Mouse (Mus musculus) c-Kit-positive CD71-positive TER-119-positive erythroid progenitor cells, embryonic 14.5 days (primary cell): ENCODE data around the gene Gm6588.
A peak's percentile ranks its signal among the peaks of the same experiment; 100 is the strongest.
"Not testable (repeated sequence)": the region's sequence is repeated elsewhere in the genome, so short reads cannot be mapped to it uniquely, and the experiment has no call there.

Experiments
- DNase-seq: peaks from one replicate; pipeline ENCODE4 v3.0.0-alpha.2; 2013; ENCODE audit warnings: low spot score

Gene Gm6588

DNA sequence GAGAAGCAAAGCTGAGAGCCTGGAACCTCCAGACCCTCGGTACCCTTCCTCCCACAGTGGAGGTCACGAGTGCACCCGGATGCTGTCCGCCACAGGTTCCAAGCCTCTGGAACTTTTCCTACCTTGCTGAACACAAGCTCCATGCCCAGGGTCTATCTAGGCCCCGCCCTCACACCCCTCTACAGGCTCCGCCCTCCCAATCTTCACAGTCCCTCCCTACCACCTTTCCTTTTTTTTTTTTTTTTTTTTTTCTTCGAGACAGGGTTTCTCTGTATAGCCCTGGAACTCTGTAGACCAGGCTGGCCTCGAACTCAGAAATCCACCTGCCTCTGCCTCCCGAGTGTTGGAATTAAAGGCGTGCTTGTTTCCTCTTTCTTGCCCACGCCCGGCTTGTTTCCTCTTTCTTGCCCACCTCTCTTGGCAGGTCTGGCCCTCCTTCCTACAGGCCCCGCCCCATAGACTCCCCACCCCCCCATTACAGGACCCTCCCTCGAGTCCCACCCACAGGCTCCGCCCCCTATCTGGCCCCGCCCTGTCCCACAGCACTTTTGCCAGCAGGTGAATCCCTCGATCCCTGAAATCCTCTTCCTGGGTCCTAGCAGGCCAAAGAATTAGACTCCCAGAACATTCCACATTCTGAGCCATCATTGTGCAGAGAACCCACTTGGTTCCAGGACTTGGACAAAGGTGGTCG lies at the start of gene Gm6588:
TSS of gene Gm6588 (plus strand) at position 680 of the 694 bp plus-strand sequence.
- no peak for DNase-seq

DNA sequence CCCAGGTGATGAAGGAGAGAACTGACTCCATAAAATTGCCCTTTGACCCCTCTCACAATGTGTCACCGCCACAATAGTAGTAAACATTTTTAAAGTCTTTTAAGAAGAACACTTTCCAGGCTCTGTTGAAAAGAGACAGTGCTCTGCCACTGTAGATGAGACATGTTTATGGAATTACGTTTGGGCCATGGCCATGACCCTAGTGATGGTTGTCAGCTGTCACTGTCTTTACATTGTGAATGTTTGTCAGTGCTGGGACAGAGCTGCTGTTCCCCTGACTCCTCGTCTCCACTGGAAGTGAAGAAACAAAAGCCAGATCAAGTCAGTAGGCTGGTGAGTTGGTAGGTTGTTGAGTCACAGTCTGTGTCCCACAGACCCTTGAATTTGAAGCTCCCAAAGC lies 46.8 kb upstream of the Gm6588 start:
- DNase-seq = no peak

DNA sequence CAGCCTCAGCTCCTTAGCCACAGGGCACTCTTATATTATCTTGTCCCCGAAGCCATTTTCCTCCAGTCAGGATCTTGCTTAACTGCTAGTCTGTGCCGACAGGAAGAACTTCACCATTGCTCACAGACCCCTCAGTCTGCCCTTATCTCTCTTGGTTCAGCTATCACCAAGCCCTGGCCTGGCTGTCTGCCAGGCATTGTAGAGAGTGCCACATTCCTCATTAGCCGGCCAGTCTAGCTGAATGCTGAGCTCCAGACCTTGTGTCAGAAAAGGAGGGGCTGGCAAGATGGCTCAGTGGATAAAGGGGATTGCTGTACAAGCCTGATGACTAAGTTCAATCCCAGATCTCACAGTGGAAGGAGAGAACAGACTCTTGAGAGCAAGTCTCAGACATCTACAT lies 43.2 kb upstream of the Gm6588 start:
- no peak for DNase-seq

DNA sequence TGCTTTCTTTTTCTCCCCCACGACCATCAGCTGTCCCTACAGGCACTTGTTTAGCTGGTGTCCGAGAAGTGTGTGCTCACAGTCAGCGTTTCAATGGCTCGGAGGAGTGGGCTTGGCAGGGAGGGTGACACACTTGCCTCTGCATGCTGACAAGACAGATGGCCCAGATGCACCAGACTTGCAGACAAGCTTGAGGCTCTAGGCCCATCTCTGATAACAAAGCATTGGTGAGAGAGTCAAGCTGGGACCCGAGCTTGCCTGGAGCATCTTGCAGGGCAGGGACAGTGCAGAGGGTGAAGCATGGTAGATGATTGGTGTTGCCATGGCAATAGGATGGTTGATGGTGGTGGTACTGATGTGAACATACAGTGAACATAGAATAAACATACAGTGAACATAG lies 40.0 kb upstream of the Gm6588 start:
- DNase-seq = no peak

DNA sequence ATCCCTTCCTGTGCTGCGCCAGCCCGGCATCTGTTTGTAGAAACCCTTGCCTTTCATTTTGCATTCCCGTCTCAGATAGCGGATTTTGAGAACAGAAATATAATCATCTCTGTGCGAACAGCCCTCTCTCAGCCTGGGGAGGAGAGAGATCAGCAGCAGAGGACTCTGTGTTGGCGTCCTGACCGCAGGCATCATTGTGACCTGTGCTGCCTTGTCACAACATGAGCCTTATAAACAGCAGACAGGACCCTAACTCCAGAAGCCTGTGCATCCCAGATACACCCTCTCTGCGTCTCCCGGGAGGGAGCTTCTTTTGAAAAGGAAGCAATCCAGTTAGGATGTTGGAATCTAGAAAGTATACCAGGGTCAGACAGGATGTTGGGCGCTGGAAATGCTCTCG lies 38.2 kb upstream of the Gm6588 start:
- DNase-seq = no peak

DNA sequence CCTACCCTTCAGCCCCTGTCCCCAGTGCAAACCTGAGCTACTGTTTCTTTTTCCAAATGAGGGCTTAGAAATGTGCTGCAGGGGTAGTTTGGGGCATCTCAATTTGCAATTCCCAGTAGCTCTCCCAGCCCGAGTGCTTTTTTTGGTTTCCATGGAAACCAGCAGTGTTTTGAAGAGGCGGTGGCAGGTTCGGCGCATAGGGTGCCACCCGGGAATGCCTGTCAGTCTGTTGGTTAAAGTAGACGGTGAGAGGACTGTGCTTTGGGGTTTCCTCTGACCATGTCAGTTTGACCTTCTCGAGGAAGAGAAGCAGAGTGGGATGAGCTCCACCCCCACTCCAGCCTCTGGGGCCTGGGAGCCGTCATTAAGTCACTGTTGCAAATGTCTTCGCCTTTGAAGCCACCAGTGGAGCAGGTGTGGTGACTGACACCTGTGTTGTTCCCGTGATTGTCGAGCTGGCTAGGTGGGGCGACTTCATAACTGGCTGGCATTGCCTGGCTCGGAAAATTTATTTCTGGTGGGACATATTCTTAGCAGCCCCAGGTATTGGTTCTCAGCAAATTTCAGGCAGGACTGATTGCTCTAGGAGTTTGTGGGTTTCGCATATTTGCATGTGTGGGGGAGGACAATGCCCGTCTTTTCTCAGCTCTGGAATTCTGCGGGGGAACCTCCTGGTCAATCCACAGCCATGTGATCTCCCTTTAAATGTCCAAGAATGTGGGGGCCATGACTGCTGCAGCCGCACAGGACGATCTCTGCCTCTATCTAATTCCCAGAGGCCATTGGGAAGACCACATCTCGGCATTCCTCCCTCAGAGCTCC lies 37.5 kb upstream of the Gm6588 start:
- DNase-seq = no peak

DNA sequence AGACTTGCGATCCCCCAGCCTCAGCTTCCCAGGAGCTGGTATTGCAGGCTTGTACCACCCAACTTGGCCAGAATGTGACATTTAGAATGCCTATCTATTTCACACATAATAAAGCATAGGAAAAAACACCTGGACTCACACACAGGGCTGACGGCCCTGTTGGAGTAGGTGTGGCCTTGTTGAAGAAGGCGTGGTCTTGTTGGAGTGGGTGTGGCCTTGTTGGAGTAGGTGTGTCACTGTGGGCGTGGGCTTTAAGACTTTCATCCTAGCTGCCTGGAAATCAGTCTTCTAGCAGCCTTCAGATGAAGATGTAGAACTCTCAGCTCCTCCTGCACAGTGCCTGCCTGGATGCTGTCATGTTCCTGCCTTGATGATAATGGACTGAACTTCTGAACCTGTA lies 36.4 kb upstream of the Gm6588 start:
- DNase-seq = not testable (repeated sequence)

DNA sequence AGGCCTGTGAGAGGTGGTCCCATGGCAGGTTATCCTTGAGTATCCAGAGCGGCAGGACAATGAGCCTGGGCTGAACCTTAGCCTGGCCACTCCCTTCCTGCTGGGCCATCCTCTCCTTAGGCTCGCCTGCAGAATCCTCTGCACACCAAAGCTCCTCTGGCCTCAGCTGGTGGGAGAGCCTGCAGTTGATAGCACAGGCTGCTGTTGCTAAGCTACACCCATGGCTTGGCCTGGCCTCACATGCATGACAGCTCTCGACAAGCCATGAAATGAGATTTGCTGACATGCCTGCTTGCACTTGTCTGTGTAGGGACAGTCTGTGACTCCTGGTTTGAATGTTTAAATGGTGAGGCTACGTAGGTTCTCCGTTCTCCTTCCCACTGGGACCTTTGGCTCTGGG lies 32.6 kb upstream of the Gm6588 start:
- DNase-seq = no peak

DNA sequence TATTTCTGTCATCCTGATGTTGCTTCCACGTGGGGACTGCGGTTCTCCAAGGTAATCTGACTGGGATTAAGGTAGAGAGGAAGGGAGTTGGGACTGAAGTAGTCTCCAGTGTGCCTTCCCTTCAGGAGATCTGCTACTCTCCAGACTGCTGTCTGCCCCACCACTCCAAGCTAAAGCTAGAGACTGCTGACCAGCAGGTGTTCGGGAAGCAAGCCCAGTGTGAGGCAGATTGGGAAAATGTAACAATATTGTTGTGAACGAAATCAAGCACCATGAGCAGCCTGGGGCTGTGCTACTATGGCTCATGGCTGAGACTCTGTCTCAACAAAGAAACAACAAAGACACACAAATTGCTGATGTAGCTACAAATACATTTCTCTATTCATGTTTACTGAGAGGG lies 31.2 kb upstream of the Gm6588 start:
- no peak for DNase-seq

DNA sequence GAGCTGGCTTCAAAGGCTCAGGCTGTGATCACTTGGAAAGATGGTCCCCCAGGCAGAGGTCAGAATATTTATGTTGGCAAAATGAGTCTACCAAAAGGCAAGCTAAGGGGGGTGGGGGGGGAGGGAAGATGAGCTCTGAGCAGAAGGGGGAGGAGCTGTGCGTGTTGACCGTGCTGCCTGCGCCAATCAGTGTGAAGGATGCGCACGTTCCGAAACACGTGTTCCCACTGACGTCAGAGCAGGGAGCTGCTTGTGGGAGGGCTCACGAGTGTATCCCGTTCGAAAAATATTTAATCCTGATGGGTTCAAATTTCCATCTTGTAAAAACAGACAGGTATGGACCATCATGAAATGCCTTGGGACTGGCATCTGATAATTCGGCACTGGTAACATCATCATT lies 29.7 kb upstream of the Gm6588 start:
- no peak for DNase-seq

DNA sequence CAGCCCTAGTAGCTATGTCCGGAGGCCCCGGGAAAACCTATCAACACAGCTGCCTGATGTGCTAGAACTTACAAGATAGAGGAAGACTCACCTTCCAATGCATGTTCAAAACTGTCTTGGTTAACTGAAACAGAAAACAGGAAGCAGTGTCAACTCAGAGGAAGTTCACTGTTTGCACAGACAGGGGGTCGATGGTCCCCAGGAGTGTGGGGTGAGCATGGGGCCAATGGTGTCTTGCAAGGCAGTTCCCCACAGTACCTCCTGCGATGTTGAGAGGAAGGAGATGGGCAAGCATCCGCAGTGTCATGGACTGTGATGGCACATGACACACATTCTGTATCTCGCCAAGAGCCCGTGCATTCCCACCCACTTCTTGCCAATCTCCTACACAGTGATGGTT lies 22.6 kb upstream of the Gm6588 start:
- no peak for DNase-seq

DNA sequence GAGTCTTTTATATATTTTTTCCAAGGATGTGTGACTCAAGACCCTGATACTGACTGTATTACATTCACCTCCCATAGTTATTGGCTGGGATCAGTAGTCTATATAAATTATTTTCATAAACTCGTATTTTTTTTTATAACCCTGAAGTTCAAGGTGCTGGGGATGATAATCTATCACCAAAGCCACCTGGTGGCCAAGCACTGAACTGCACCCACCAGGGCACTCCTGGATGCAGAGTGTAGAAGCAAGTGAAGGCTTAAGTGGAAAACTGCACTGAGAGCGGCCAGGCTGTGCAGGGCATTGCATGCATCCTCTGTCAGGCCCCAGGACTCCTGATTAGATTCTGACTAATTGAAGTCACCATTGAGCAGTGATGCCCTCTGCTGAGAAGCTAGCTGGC lies 21.9 kb upstream of the Gm6588 start:
- peak; percentile 51 for DNase-seq

DNA sequence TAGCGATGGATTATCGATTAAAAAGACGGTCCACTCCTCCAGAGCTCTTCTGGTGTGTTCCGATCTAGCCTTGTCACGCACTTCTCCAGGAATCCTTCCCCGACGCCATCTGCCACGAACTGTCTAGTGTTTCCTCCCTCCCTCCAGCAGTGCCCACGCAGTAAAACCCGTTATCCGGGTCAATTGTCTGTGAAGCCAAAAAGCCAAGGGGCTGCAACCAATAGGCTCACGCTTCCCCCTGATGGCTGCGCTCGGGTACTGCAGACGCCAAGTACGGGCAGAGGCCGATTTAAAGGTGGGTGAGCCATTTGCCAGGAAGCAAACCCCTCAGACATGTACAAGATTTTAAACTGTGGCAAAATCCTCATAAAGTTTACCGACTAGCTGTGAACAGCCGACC lies 20.3 kb upstream of the Gm6588 start:
- peak; percentile 5 for DNase-seq

DNA sequence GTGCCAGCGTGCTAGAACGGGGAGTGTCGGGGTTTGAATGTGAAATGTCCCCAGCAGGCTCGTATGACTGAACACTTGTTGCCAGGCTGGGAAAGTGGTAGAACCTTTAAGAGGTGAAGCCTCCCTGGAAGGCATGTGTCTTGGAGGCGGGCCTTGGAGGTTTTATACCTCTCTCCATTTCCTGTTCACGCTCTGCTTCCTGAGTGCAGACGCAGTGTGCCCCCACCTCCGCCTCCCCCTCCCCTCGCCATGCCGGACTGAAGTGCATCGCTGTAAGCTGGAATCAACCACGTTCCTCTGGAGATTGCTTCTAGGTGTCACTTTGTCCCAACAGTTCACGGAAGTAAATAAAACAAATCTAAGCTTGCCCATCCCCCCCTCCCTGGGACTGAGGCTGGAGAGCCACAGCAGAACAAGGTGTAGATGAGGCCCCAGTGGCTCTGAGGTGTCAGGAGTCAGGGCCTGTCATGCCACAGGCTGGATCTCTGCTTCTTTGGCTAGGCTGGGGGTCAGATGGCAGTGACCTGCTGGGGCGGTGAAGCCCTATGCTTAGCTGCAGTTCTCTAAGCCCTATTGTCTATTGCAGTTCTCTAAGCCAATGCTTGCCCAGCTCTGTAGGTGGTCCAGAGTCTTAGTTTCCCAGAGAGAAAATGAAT lies 18.0 kb upstream of the Gm6588 start:
- no peak for DNase-seq

DNA sequence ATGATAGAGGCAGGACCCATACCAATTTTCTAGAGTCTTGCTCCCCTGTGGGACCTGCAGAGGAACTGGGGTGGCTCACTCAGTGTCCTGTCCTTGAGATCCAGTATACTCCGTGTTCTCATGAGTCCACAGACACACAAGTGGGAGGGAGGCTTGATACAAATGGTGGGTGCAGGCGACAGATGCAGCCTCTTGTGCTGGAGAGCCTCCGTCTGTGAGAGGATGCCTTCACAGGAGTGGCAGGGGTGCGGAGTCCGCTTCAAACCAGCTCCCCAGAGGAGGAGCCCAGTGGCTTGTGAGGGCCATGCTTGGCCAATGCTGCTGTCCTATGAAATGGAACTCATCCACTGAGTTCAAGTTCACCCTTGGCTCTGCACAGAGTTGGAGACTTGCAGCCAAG lies 17.2 kb upstream of the Gm6588 start:
- DNase-seq = no peak

DNA sequence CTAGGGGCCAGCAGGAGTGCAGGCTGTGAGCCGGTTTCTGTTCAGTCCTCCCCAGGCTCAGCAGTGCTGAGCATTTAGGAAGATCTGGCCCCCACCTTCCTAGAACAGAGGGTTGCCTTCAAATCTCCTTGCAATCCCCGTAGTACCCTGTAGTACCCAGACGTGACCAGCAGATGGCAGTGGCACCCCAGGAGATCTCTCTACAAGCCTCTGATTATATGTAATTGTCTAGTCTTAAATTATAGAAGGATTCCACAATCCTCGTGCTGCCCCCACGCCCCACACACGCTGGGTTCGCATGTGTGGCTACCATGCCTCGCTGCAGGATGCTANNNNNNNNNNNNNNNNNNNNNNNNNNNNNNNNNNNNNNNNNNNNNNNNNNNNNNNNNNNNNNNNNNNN lies 16.2 kb upstream of the Gm6588 start:
- peak; percentile 47 for DNase-seq

DNA sequence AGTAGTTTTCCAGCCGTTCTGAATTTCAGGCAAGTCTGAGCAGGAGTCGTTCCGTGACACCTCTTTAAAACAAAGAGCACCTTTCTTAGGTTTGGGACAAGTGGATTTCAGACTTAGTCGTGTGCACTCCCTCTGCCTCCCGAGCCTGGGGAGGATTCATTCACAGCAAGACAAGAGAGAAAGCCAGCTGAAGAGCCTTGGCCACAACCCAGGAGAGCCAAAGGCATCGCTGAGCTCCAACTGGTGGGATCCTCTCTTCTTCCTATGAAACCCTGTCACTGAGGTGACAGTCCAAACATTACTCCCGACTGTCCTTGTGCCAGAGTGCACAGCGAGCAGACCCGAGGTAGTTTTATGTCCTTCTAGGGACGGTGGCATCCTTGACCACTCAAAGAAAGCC lies 10.7 kb upstream of the Gm6588 start:
- no peak for DNase-seq

DNA sequence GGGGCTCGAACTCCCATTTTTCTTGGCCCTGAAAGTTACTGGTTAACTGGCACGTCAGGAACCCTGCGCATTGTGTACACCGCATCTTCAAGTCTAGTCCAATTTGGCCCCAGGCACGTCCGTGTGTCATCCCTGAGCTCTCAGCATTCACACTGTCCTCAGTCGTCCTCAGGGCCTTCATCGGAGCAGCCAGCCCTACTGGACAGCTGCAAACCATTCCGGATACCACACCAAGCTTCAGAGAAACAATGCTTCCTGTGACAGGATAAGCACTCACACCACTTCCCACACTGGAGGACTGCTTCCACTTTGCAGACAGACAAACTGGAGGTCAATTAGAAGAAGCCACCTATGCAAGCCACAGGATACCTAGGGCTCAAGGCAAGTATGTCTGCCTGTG lies 3.9 kb downstream of the Gm6588 start:
- no peak for DNase-seq

DNA sequence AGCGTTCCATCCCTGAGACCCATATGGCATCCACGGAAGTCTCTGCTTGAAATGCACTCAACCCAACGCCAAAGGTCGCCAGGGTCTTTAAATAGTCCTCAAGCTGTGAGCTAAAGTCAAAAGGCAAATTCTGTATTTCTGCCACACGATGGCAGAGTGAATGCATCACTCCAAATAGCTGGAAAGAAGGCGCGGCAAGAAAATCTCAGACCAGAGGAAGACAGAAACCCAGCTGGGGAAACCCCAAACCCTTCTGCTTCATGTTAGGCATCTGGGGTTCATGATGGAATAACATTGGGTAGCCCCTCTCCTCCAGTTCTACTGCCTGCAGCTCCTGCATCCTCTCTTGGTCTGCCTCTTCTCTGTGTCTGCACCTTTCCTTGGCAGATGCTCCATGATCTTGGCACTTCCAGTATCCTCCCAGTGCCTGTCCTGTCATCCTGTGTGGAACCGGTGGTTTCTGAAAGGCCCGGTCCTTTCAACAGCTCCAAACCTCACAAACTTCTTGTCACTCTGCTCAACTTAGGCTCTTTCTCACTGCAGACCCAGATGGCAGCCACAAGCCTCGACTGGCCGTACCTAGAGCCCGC lies 5.8 kb downstream of the Gm6588 start:
- DNase-seq = no peak

DNA sequence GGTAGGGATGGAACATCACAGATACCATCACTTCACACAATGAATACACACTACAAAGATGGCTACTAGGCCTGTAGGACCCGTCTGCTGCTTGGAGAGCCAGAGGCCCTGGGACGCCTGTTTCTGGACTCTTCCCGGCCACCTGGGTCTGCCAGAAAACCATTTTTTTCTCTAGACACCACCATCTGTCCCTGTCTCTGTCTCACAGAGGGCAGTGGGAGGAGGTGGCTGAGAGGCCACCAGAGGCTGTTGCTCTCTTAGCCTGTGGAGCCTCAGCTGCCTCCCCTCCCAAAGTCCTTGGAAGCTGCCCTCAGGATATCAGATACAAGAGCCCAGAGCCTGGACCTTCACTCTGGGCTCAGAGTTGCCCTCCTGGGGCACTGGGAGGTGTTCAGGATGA lies 10.7 kb downstream of the Gm6588 start:
- DNase-seq = no peak

DNA sequence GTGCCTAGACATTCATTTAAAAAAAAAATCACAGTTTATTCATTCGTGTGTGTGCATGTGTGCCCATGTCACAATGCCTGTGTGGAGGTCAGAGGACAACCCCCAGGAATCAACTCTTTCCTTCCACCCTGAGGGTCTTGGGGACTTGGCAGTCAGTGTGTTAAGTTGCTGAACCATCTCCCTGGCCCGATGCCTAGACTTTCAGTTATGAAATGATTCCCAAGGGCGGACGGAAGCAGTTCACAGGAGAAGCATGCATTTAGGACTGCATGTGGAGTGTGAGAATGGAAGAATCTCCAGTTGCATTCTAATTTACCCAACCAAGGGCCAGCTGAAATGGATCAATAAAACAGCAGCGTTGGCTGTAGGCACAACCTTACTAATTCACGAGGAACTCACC lies 17.1 kb downstream of the Gm6588 start:
- no peak for DNase-seq

DNA sequence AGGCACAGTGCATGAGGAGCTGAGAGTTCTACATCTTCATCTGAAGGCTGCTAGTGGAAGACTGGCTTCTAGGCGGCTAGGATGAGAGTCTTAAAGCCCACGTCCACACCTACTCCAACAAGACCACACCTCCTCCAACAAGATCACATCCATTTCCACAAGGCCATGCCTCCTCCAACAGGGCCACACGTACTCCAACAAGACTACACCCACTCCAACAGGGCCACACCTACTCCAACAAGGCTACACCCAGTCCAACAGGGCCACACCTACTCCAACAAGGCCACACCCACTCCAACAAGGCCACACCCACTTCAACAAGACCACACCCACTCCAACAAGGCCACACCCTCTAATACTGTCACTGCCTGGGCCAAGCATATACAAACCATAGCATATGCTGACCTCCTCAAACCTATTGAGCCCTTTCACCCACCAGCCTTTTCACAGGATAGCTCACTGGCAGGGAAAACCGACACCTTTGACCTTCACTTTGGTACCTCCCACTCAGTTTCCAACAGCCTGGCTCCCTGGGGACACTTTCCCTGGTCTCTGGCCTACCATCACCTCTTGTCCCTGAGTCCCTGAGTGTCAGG lies 19.9 kb downstream of the Gm6588 start:
- DNase-seq = no peak
